Mouse (Mus musculus): Measurements from ENCODE around the gene Tekt1. TPM values are rescaled to one million over a fixed set of nuclear protein-coding genes. Genes with fewer than 3 reads are reported as not detected.
"Not testable (repeated sequence)": the region's sequence is repeated elsewhere in the genome, so short reads cannot be mapped to it uniquely, and the experiment has no call there.

Tekt1 gene
- polyA plus RNA-seq, 1 experiment from 2014 or later = 7.2 TPM

DNA sequence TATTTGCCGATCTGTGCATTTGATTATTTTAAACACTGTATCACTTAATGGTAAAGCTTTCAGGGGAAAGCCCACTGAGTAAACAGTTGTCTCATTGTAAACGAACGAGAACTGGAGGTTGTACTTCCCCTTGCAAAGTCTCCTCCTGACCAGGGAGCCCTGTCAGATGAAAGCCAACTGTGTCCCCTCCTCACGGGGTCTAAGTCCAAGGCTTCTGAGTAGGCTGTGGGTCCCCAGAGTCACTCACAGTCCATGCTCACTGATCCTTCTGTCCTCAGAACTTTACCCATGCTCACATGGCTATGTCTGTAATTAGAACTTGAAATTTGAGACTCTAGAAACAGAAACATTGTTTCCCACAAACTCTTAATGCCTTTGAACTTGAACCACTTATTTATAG lies 12.6 kb downstream of the Tekt1 start:
- H3K4me1 ChIP-seq = peaks cover 9% of the 10 kb centered on the region; the same call in 1 of the 2 replicates
- no peak for DNase-seq (ENCODE audit: low spot score)
- H3K27me3 ChIP-seq (replicated peaks; ENCODE audit: low read depth, poor library complexity, severe bottlenecking) = no peaks in the 10 kb centered on the region
- no peak overlapping the region for H3K4me3 ChIP-seq
- 65% methylated on average over 4 of the region's 4 CpGs for WGBS
- H3K9me3 ChIP-seq = no peaks in the 10 kb centered on the region
- H3K36me3 ChIP-seq (replicated peaks) = no peaks in the 10 kb centered on the region
- H3K27ac ChIP-seq (replicated peaks) = no peak overlapping the region

DNA sequence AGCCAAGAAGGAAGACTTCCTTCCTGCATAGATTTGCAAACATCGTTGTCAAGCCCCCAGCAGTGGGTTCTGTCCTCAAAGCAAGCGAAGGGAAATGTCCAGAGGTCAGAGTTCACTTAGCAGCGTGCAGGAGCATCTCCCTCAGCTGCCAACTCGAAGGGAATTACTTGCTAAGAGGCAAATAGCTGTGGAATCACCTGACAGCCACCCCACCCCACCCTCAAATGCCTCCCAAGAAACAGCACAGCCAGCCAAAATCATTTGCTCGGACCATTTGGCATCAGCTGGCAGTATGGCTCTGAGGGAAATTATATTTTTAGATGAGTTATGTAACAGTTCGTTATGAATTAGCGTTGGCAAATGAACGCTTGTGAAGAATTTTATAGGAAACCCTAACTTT lies 13.2 kb downstream of the Tekt1 start:
- Histone ChIP-seq H3K27ac (replicated peaks) (no peak overlapping the region), H3K36me3 (replicated peaks) (no peaks in the 10 kb centered on the region), H3K4me3 (no peak overlapping the region), H3K4me1 (peaks cover 9% of the 10 kb centered on the region; the same call in 1 of the 2 replicates), H3K9me3 (no peaks in the 10 kb centered on the region), H3K27me3 (replicated peaks; ENCODE audit: low read depth, poor library complexity, severe bottlenecking) (no peaks in the 10 kb centered on the region)
- no peak for DNase-seq (ENCODE audit: low spot score)
- WGBS = 52% methylated on average over 8 of the region's 8 CpGs

DNA sequence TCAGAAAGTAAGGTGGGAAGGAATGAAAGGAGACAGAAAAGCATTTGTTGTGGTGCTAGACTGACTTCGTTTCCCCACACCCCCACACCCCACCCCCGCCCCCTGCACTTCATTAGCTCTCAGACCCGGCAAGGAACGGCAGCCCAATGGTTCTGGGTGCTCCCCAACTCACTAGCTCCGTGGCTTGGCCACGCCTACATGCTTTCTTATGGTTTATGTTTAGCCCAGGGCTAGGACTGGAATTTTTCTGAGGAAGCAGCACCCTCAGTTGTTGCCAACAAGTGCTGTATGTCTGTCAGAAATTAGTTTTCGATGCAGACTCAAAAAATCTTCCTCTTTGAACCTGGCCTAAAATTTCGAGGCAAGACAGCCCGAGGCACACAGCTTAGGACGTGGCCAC lies 13.7 kb downstream of the Tekt1 start:
- H3K9me3 ChIP-seq = no peaks in the 10 kb centered on the region
- no peak overlapping the region for H3K4me3 ChIP-seq
- DNase-seq (ENCODE audit: low spot score) = no peak
- H3K27me3 ChIP-seq (replicated peaks; ENCODE audit: low read depth, poor library complexity, severe bottlenecking) = no peaks in the 10 kb centered on the region
- peaks cover 9% of the 10 kb centered on the region; the same call in 1 of the 2 replicates for H3K4me1 ChIP-seq
- no peaks in the 10 kb centered on the region for H3K36me3 ChIP-seq (replicated peaks)
- no peak overlapping the region for H3K27ac ChIP-seq (replicated peaks)
- 61% methylated on average over 10 of the region's 10 CpGs for WGBS

DNA sequence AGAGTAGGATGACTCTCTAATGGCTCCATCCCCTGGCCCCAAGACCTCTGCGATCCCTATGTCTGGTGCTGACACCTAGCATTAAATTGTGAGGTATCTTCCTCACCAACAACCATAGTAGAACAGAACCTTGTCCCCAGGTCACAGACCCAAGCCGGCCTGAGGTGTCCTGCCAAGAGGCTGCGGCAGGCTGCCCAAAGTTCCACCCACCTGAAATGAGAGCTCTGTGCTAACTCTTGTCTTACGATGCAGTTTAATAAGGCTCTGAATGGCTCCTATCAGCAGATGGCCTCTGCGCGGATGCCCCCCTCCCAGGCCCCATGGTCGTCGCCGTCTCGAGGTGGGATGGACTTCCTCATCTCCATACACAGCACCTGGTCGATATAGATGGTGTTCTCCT lies 17.8 kb downstream of the Tekt1 start:
- no peak overlapping the region for H3K27ac ChIP-seq (replicated peaks)
- H3K9me3 ChIP-seq = no peaks in the 10 kb centered on the region
- H3K27me3 ChIP-seq (replicated peaks; ENCODE audit: low read depth, poor library complexity, severe bottlenecking) = peaks cover 6% of the 10 kb centered on the region; the same call in 1 of the 2 replicates
- H3K36me3 ChIP-seq (replicated peaks) = no peaks in the 10 kb centered on the region
- no peak overlapping the region for H3K4me3 ChIP-seq
- WGBS = 89% methylated on average over 11 of the region's 11 CpGs
- H3K4me1 ChIP-seq = peaks cover 12% of the 10 kb centered on the region; the same call in 1 of the 2 replicates
- DNase-seq (ENCODE audit: low spot score) = no peak

DNA sequence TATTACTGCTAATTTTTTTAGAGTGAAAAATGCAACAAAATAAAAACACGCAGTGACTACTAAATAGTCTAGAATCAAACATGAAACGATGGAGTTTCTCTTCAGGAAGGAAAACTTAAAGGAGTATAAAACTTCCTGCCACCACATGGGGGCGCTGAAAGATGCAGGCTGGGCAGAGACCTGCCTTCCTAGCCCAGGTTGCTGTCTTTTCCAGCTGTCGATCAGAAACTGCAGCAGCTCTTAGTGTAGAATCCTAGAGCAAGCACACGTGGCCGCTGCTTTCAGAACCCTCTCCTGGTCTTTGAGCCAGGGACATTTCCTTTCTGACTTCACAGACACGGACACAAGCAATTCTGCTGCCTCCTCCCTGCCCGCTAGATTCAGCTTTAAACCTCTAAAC lies 18.3 kb downstream of the Tekt1 start:
- H3K9me3 ChIP-seq = no peaks in the 10 kb centered on the region
- DNase-seq (ENCODE audit: low spot score) = peak; percentile 73
- H3K27ac ChIP-seq (replicated peaks) = no peak overlapping the region
- H3K36me3 ChIP-seq (replicated peaks) = no peaks in the 10 kb centered on the region
- H3K4me1 ChIP-seq = peaks cover 10% of the 10 kb centered on the region; the same call in 1 of the 2 replicates
- peaks cover 6% of the 10 kb centered on the region; the same call in 1 of the 2 replicates for H3K27me3 ChIP-seq (replicated peaks; ENCODE audit: low read depth, poor library complexity, severe bottlenecking)
- 29% methylated on average over 8 of the region's 8 CpGs for WGBS
- no peak overlapping the region for H3K4me3 ChIP-seq

DNA sequence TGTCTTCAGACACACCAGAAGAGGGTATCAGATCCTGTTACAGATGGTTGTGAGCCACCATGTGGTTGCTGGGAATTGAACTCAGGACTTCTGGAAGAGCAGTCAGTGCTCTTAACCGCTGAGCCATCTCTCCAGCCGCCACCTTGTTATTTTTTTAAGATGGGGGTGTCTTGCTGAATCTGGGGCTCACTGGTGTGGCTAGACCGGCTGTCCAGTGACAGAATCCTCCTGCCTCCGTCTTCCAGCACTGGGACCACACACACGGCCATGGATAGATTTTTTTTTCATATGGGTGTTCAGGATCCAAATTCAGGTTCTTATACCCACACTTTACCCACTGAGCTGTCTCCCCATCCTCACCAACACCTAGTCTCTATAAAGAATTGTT lies 19.0 kb downstream of the Tekt1 start:
- H3K36me3 ChIP-seq (replicated peaks); H3K27me3 ChIP-seq (replicated peaks; ENCODE audit: low read depth, poor library complexity, severe bottlenecking); H3K4me1 ChIP-seq; DNase-seq (ENCODE audit: low spot score); H3K9me3 ChIP-seq; H3K4me3 ChIP-seq; H3K27ac ChIP-seq (replicated peaks): not testable (repeated sequence)
- WGBS = 93% methylated on average over 5 of the region's 5 CpGs

DNA sequence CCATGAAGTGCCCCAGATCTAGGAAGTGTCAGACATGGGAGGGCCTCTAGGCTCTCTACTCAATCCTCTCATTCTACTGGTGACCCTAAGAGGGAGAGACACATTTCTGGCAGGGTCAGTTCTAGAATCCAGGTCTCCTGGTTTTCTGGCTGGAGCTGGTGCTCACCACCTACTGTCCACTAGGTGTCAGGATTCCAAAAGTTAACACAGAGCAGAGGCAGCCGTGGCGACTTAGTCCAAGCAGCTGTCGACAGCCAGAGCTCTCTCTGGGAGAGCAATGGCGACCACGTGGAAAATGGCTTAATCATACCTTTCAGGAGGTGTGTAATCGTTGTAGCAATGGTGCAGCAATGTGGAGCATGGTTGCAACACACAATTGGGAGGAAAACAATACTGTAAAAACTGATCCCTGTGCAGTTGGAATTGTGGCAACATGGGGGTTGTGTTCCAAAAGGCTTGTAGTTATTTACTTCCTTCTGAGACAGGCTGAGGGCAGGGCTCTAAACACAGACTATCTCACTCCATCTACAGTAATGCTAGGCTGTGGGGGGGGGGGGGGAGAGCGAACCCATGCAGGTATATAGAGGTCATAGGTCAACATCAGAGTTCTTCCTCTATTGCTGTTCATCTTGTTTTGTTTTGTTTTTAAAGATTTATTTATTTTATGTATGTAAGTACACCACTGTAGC lies 19.5 kb downstream of the Tekt1 start:
- H3K9me3 ChIP-seq = no peaks in the 10 kb centered on the region
- H3K36me3 ChIP-seq (replicated peaks) = no peaks in the 10 kb centered on the region
- H3K27me3 ChIP-seq (replicated peaks; ENCODE audit: low read depth, poor library complexity, severe bottlenecking) = peaks cover 6% of the 10 kb centered on the region; the same call in 1 of the 2 replicates
- H3K4me3 ChIP-seq = no peak overlapping the region
- peak; percentile 72 for DNase-seq (ENCODE audit: low spot score)
- H3K27ac ChIP-seq (replicated peaks) = no peak overlapping the region
- peaks cover 11% of the 10 kb centered on the region for H3K4me1 ChIP-seq
- 11% methylated on average over 7 of the region's 7 CpGs for WGBS

DNA sequence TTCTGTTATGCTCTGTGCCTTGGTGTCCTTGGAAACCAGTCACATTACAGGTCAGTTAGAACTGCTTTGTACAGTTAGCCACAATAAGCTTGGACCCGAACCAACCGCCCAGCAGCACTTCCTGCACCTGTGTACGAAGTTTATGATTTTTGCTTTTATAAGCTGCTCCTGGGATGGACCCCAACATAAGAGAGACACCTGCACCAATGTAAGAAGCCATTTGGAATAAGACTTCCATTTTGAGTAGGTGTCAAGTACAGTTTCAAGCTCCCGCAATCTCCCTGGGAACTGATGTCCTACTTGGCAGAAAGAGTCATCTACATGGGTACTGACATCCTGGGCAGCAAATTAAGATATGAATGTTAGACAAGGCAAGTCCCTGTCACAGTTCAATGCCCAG lies 22.5 kb downstream of the Tekt1 start:
- DNase-seq (ENCODE audit: low spot score) = no peak
- no peak overlapping the region for H3K27ac ChIP-seq (replicated peaks)
- 89% methylated on average over 4 of the region's 4 CpGs for WGBS

DNA sequence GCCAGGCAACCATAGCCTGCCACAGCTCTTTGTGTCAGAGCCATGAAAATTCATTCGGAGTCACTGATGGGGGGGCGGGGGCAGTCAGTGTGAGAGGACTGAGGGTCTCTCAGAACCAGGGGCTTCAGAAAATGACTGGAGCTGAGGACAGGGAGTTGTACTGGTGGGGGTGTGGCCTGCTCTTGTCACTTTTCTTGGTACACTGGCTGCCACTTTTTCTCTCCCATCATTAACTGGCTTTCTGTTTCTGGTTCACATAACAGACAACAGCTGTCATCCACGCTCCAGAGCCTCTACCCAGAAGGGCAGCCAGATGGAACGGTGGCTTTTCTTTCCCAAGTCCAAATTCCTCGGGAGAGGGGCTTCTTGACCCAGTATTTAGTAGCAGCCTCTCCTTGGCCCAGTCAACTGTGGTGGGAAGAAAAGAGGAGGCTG lies 23.8 kb downstream of the Tekt1 start:
- 54% methylated on average over 5 of the region's 5 CpGs for WGBS
- DNase-seq (ENCODE audit: low spot score) = peak; percentile 27
- Histone ChIP-seq H3K4me3 (no peak overlapping the region), H3K36me3 (replicated peaks) (no peaks in the 10 kb centered on the region), H3K27me3 (replicated peaks; ENCODE audit: low read depth, poor library complexity, severe bottlenecking) (peaks cover 6% of the 10 kb centered on the region; the same call in 1 of the 2 replicates), H3K27ac (replicated peaks) (no peak overlapping the region; the same call in 1 of the 2 replicates), H3K9me3 (no peaks in the 10 kb centered on the region), H3K4me1 (peaks cover 13% of the 10 kb centered on the region)

More for the DNA sequence above, 22.5 kb downstream of the Tekt1 start:
- Histone ChIP-seq H3K27me3 (replicated peaks; ENCODE audit: low read depth, poor library complexity, severe bottlenecking) (peaks cover 6% of the 10 kb centered on the region; the same call in 1 of the 2 replicates), H3K4me1 (peaks cover 13% of the 10 kb centered on the region), H3K36me3 (replicated peaks) (no peaks in the 10 kb centered on the region), H3K9me3 (no peaks in the 10 kb centered on the region), H3K4me3 (no peak overlapping the region)

DNA sequence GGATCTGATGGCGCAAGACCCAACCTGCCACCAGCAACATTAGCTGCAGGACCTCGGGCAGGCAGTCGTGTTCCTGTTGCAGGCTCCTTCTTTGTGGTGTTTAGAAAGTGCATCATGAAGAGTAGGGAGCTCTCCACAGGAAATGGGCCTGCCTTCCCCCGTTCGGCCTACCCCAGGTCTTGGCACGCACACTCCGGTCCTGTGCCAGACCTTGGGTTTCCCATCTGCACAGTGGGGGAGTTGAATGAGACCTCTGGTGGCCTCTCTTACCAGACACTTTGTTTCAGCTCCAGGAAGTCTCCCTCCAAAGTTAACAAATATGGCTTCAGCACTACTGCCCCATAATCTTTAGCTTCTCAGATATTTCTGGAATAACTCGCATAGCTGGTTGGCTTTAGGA lies 25.5 kb downstream of the Tekt1 start:
- no peaks in the 10 kb centered on the region for H3K9me3 ChIP-seq
- no peaks in the 10 kb centered on the region for H3K36me3 ChIP-seq (replicated peaks)
- DNase-seq (ENCODE audit: low spot score) = no peak
- H3K4me1 ChIP-seq = peaks cover 10% of the 10 kb centered on the region
- peaks cover 6% of the 10 kb centered on the region; the same call in 1 of the 2 replicates for H3K27me3 ChIP-seq (replicated peaks; ENCODE audit: low read depth, poor library complexity, severe bottlenecking)
- no peak overlapping the region for H3K4me3 ChIP-seq
- H3K27ac ChIP-seq (replicated peaks) = no peak overlapping the region
- 86% methylated on average over 8 of the region's 8 CpGs for WGBS

DNA sequence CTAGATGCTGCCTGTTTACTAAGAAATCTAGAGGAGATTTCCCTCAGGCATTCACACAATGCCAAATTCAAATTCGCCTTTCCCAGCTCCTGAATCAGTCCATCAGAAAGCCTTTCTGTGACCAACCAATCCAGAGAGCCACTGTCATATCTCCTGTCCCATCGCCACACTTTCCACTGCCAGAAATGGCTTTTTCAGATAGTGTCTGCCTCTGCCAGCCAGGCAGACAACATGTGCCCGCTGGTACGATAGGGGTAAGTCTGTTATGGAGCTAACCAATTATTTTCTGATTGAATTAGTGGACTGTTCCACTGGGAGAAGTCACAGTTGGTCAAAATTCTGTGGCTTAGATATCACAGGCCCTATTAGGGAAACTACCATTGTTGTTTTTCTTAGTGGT lies 27.6 kb downstream of the Tekt1 start:
- Histone ChIP-seq H3K27me3 (replicated peaks; ENCODE audit: low read depth, poor library complexity, severe bottlenecking) (0 out of 2 replicates have a peak, but pooled peaks cover under 1% of the 10 kb centered on the region), H3K4me3 (no peak overlapping the region), H3K27ac (replicated peaks) (no peak overlapping the region), H3K9me3 (no peaks in the 10 kb centered on the region), H3K36me3 (replicated peaks) (no peaks in the 10 kb centered on the region), H3K4me1 (peaks cover 10% of the 10 kb centered on the region)
- 80% methylated on average over 4 of the region's 4 CpGs for WGBS
- no peak for DNase-seq (ENCODE audit: low spot score)

DNA sequence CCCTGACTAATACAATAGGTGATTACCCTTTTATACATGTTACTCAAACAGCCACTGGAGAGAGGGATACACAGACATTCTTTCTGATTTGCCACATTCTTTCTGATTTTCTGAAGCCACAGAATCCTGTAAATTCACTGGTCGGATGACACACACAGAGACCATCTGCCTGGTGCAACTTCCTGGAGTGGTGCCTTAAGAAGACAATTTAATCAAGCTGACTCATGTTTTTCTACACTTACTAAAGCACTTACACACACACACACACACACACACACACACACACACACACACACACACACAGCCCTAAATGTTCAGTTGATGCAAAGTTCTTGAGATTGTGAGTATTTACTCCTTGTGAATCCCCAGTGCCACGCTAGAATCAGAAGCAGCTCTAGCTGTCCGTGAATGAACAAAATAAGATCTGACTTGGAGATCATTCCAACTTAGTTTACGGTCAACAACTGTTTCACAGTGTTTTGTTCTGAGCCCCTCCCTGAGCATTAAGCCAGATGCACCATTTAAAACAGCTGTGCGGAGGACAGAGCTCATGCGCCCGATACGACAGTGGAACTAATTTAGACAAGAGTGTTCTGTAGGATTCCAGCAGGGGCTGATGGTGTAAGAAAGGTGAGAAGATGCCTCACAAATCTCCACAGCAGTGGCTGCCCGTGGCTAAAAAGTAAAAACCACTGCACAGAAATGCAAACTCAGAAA lies 29.1 kb downstream of the Tekt1 start:
- Histone ChIP-seq H3K4me1 (peaks cover 4% of the 10 kb centered on the region), H3K36me3 (replicated peaks) (no peaks in the 10 kb centered on the region), H3K27ac (replicated peaks) (no peak overlapping the region), H3K4me3 (no peak overlapping the region), H3K27me3 (replicated peaks; ENCODE audit: low read depth, poor library complexity, severe bottlenecking) (no peaks in the 10 kb centered on the region), H3K9me3 (no peaks in the 10 kb centered on the region)
- 84% methylated on average over 9 of the region's 9 CpGs for WGBS
- no peak for DNase-seq (ENCODE audit: low spot score)

DNA sequence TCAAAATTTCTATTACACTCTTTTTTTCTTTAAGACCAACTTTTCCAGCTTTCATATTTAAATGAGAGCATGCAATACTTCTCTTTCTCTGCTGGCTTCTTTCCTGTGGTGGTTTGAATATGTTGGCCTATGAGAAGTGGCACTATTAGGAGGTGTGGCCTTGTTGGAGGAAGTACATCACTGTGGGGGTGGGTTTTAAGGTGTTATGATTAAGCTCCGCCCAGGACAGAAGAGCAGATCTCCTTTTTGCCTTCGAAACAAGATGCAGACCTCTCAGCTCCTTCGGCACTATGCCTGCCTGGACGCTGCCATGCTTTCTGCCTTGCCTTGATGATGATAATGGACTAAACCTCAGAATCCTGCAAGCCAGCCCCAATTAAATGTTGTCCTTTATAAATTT lies 36.5 kb downstream of the Tekt1 start:
- 87% methylated on average over 4 of the region's 4 CpGs for WGBS
- no peaks in the 10 kb centered on the region for H3K4me1 ChIP-seq
- H3K27ac ChIP-seq (replicated peaks) = no peak overlapping the region
- H3K9me3 ChIP-seq = no peaks in the 10 kb centered on the region
- H3K36me3 ChIP-seq (replicated peaks) = no peaks in the 10 kb centered on the region
- no peak for DNase-seq (ENCODE audit: low spot score)
- no peaks in the 10 kb centered on the region for H3K27me3 ChIP-seq (replicated peaks; ENCODE audit: low read depth, poor library complexity, severe bottlenecking)
- H3K4me3 ChIP-seq = no peak overlapping the region
